Mouse (Mus musculus): ENCODE data around the gene Ldb2.

Gene Ldb2

GRCm38 (mm10) chr5:44799053-44799860 lies at the start of gene Ldb2:
Ldb2 (minus strand) TSS chr5:44799680.
- POLR2A ChIA-PET: interaction anchor here in 2 of 4 experiments (0.7 kb wide), 2 partner anchors 36 to 743 kb away, joined by 6 to 7 read pairs; no protein-coding TSS in a partner anchor
- CTCF ChIA-PET: no interaction called here

- ChIA-PET POLR2A (no interaction called here), CTCF (interaction anchor here in 2 of 4 experiments (0.6 to 0.7 kb wide), 2 partner anchors 10 to 244 kb away, joined by 3 to 4 read pairs; no protein-coding TSS in a partner anchor)
Observed at GRCm38 (mm10) chr5:44831287-44831686, 31.8 kb upstream of the Ldb2 start.

GRCm38 (mm10) chr5:44815506-44815905 lies 16.0 kb upstream of the Ldb2 start:
- CTCF ChIA-PET: no interaction called here
- POLR2A ChIA-PET: no interaction called here

- ChIA-PET POLR2A (no interaction called here), CTCF (no interaction called here)
Observed at GRCm38 (mm10) chr5:44805960-44806359, 6.5 kb upstream of the Ldb2 start.

- ChIA-PET POLR2A (no interaction called here), CTCF (no interaction called here)
Observed at GRCm38 (mm10) chr5:44801100-44801499, 1.6 kb upstream of the Ldb2 start.

GRCm38 (mm10) chr5:44799861-44800260 lies 381 bp upstream of the Ldb2 start:
- ChIA-PET POLR2A (interaction anchor here in 2 of 4 experiments (0.6 to 0.7 kb wide), 3 partner anchors 37 to 744 kb away, joined by 3 to 7 read pairs (median 6); no protein-coding TSS in a partner anchor), CTCF (no interaction called here)

GRCm38 (mm10) chr5:44798493-44798892 lies 987 bp downstream of the Ldb2 start:
- ChIA-PET POLR2A (no interaction called here), CTCF (no interaction called here)

- POLR2A ChIA-PET: no interaction called here
- CTCF ChIA-PET: no interaction called here
Observed at GRCm38 (mm10) chr5:44798056-44798455, 1.4 kb downstream of the Ldb2 start.

GRCm38 (mm10) chr5:44784591-44784990 lies 14.9 kb downstream of the Ldb2 start:
- ChIA-PET POLR2A (interaction anchor here in 1 of 4 experiments (1.3 kb wide), 1 partner anchor 11 kb away, joined by 3 read pairs; no protein-coding TSS in a partner anchor), CTCF (no interaction called here)

GRCm38 (mm10) chr5:44779340-44779739 lies 20.1 kb downstream of the Ldb2 start:
- ChIA-PET POLR2A (interaction anchor here in 1 of 4 experiments (0.6 kb wide), 1 partner anchor 155 kb away, joined by 5 read pairs; no protein-coding TSS in a partner anchor), CTCF (no interaction called here)

- CTCF ChIA-PET: no interaction called here
- POLR2A ChIA-PET: no interaction called here
Observed at GRCm38 (mm10) chr5:44768472-44768871, 31.0 kb downstream of the Ldb2 start.

GRCm38 (mm10) chr5:44764911-44765310 lies 34.6 kb downstream of the Ldb2 start:
- ChIA-PET POLR2A (no interaction called here), CTCF (no interaction called here)

- ChIA-PET CTCF (no interaction called here), POLR2A (no interaction called here)
Observed at GRCm38 (mm10) chr5:44759178-44759577, 40.3 kb downstream of the Ldb2 start.

- POLR2A ChIA-PET: no interaction called here
- CTCF ChIA-PET: no interaction called here
Observed at GRCm38 (mm10) chr5:44754156-44754910, 45.1 kb downstream of the Ldb2 start.

- CTCF ChIA-PET: no interaction called here
- POLR2A ChIA-PET: no interaction called here
Observed at GRCm38 (mm10) chr5:44745706-44746105, 53.8 kb downstream of the Ldb2 start.

GRCm38 (mm10) chr5:44736366-44736765 lies 63.1 kb downstream of the Ldb2 start:
- ChIA-PET POLR2A (no interaction called here), CTCF (no interaction called here)

- CTCF ChIA-PET: no interaction called here
- POLR2A ChIA-PET: no interaction called here
Observed at GRCm38 (mm10) chr5:44734131-44734723, 65.3 kb downstream of the Ldb2 start.

- CTCF ChIA-PET: interaction anchor here in 2 of 4 experiments (0.6 to 0.7 kb wide), 2 partner anchors 137 to 324 kb away, joined by 5 to 12 read pairs; no protein-coding TSS in a partner anchor
- POLR2A ChIA-PET: no interaction called here
Observed at GRCm38 (mm10) chr5:44729646-44730310, 69.7 kb downstream of the Ldb2 start.

- ChIA-PET POLR2A (no interaction called here), CTCF (no interaction called here)
Observed at GRCm38 (mm10) chr5:44727995-44728394, 71.5 kb downstream of the Ldb2 start.
